Mouse (Mus musculus): Measurements from ENCODE around the gene Bsnd.

GRCm38 (mm10) chr4:106530113-106530482 is 38.0 kb upstream of the Bsnd start:
- no peak for TF ChIP-seq EP300 (IDR thresholded peaks at IDR 0.05)
- no peak for TF ChIP-seq CTCF (IDR thresholded peaks at IDR 0.05)
